ENCODE assay signal across 9 mouse cellular contexts in the genomic region with DNA sequence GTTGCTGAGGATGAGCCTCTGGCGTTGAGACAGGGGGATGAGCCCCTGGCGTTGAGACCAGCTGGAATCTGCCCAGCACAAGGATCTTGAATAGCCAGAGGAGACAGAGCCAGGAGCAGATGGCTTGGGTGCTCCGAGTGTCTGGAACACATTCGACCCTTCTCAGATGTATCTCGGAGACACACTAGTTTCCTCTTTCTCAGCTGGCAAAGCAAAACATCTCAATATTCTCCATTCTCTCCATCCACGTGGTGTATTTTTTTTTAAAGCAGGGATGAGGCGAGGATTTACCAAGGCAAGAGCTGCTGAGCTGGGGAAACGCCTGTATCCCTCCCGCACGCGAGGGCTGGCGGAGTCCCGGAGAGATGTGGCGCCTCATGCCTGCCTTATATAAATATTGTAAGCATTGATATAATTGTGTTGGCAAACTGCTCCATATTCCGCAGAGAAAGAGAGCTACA.
DNase-seq lines count a peak whose midpoint lies in the region; ATAC-seq lines count a peak whose summit lies in the region.
"Had no signal": no experiment of that assay in that cellular context is flagged by ENCODE, and none has a peak within 500 bp of the region (broad histone marks: within the 10 kb centered on the region; RNA-seq: fewer than 3 reads in every experiment).

No protein-coding gene starts in this region.

- ATAC-seq in frontal cortex, adult (ENCODE audit: low TSS enrichment), result peak; percentile 78

- peak; percentile 9 to 46 for DNase-seq in layer of hippocampus, adult 18-20 months (ENCODE audit: low spot score in 2 of 2)
- DNase-seq in layer of hippocampus, adult 9-10 months (ENCODE audit: low spot score), result no peak
- peak; percentile 25 for DNase-seq in layer of hippocampus, adult 9-11 months
- peak; percentile 48 for DNase-seq in right cerebral cortex, postnatal 14 days
- DNase-seq in adrenal gland, postnatal 10 days, result no peak
- DNase-seq in kidney, adult 8-10 months, result no peak
- no peak for DNase-seq in urinary bladder, adult 18-20 months (ENCODE audit: low spot score in 2 of 2)
- DNase-seq: kidney, adult 2 months had no signal

Comparison
In these comparisons a context has a peak if more than half of its experiments do, and no peak if none do; other contexts are left out.
1. DNase-seq: peak in layer of hippocampus, adult 18-20 months (2 of 2), layer of hippocampus, adult 9-11 months (single experiment) and right cerebral cortex, postnatal 14 days (single experiment); none in layer of hippocampus, adult 9-10 months (single experiment), adrenal gland, postnatal 10 days (single experiment), kidney, adult 8-10 months (0 of 2) and urinary bladder, adult 18-20 months (0 of 2).